Mouse (Mus musculus): ENCODE results near the gene Olfr1402. TPM values are rescaled to one million over a fixed set of nuclear protein-coding genes. Genes with fewer than 3 reads are reported as not detected.

Olfr1402 gene
- total and polyA plus RNA-seq, 3 experiments: not detected

DNA sequence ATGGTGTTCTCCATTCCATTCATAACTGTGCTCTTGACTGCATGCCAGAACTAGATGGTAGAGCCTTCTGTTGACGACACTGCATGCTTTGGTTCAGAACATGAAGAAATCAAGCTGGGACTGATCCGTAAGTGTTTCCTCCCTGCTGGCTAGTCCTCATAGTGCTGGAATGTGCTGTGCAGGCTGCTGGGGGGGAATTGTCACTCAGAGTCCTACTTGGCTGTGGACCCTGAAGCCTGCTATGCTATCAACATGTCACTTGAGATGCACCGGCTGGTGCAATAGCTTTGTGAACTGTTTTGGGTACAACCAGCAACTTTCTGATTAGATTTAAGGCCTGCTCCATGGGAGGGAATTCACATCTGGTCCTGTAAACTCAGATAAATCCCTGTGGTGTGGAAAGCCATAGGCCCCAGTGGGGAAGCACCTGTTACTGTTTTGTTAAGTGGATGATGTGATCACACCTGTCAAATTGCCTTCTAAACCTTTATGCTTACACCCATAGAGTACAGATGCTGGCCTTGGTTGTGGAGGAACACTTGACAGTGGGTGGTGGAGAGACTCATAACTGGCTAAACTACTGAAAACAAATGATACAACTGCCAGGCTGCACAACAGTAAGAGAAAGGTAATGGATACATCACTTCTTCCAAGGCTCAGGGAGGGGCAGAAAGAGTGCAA lies 58.3 kb downstream of the Olfr1402 start:
- peak; percentile 27 to 33 for DNase-seq
- no peak overlapping the region for H3K27ac ChIP-seq
- TF ChIP-seq EP300 (IDR thresholded peaks at IDR 0.05; ENCODE audit: insufficient read depth, low read depth, low read length) (no peak), CTCF (IDR thresholded peaks at IDR 0.05) (no peak)
- no peak overlapping the region for H3K9ac ChIP-seq (ENCODE audit: low read depth, low read length)
- no peaks in the 10 kb centered on the region for H3K36me3 ChIP-seq (ENCODE audit: control insufficient read depth, insufficient read depth, low read length)
- intact Hi-C loops (cut with DNase I): no loop called here
- no peaks in the 10 kb centered on the region for H3K79me2 ChIP-seq (replicated peaks; ENCODE audit: control insufficient read depth, insufficient read depth, low read length)
- no peaks in the 10 kb centered on the region for H3K27me3 ChIP-seq (ENCODE audit: control insufficient read depth, insufficient read depth, low read length)
- H3K4me3 ChIP-seq: no peak overlapping the region
- 30% methylated on average over 3 of the region's 3 CpGs for WGBS
- no peaks in the 10 kb centered on the region; the same call in 1 of the 2 replicates for H3K4me1 ChIP-seq (ENCODE audit: control insufficient read depth, insufficient read depth, low read length)

DNA sequence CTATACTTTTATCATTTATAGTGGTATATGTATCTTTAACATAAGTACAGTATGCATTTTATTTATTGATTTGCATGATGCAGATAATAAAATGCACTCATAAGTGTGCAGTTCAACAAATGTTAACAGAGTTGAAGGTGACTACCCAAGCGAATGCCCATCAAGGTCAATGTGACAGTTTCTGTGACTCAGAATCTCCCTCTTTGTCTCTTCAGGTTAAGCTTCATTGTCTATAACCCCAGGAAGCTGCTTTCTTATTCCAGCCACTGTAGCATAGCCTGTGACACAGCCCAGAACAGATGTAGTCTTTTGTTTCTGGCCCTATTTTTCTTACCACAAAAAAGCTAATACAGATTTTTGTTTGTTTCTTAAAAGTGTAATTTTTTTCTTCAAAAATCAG lies 63.4 kb downstream of the Olfr1402 start:
- Histone ChIP-seq H3K27me3 (ENCODE audit: control insufficient read depth, insufficient read depth, low read length) (no peaks in the 10 kb centered on the region), H3K4me1 (ENCODE audit: control insufficient read depth, insufficient read depth, low read length) (no peaks in the 10 kb centered on the region), H3K9ac (ENCODE audit: low read depth, low read length) (no peak overlapping the region), H3K4me3 (no peak overlapping the region), H3K36me3 (ENCODE audit: control insufficient read depth, insufficient read depth, low read length) (no peaks in the 10 kb centered on the region), H3K27ac (no peak overlapping the region), H3K79me2 (replicated peaks; ENCODE audit: control insufficient read depth, insufficient read depth, low read length) (no peaks in the 10 kb centered on the region)
- intact Hi-C loops (cut with DNase I): no loop called here
- WGBS: 90% methylated on average over 1 of the region's 1 CpGs
- DNase-seq: no peak
- TF ChIP-seq POLR2A (IDR thresholded peaks at IDR 0.05; ENCODE audit: insufficient read depth, low read depth, low read length): no peak
- no peak for TF ChIP-seq CTCF (IDR thresholded peaks at IDR 0.05)

Other genes with a start within 250 kb of the Olfr1402 start
- 10 to 100 TPM; 14.3 to 22.4 TPM for gene Bcl9, start 124.1 kb downstream of the Olfr1402 start, total RNA-seq (2021)
- 15.3 and 18.0 TPM in 2 replicates for gene Bcl9, start 124.1 kb downstream of the Olfr1402 start, polyA plus RNA-seq (2012; rRNA removed)
- 10 to 100 TPM in 1 of 2 experiments, 1 to 10 TPM in 1; 9.8 to 10.5 TPM for gene Chd1l, start 188.2 kb upstream of the Olfr1402 start, total RNA-seq (2021)
- gene Chd1l, start 188.2 kb upstream of the Olfr1402 start, polyA plus RNA-seq (2012; rRNA removed): 4.6 and 7.7 TPM in 2 replicates
- 10 to 100 TPM; 13.6 to 15.0 TPM for gene Fmo5, start 206.8 kb upstream of the Olfr1402 start, total RNA-seq (2021)
- 7.4 and 12.7 TPM in 2 replicates for gene Fmo5, start 206.8 kb upstream of the Olfr1402 start, polyA plus RNA-seq (2012; rRNA removed)
- 10 to 100 TPM; 20.2 to 20.6 TPM for gene Prkab2, start 236.2 kb upstream of the Olfr1402 start, total RNA-seq (2021)
- gene Prkab2, start 236.2 kb upstream of the Olfr1402 start, polyA plus RNA-seq (2012; rRNA removed): 21.6 and 45.2 TPM in 2 replicates

All from heart, adult 2 months (tissue).